Mouse (Mus musculus): Measurements from ENCODE around the gene Hfe2. TPM values are rescaled to one million over a fixed set of nuclear protein-coding genes. Genes with fewer than 3 reads are reported as not detected.

Gene Hfe2
- total RNA-seq, 2 experiments from 2014 or later, result 0.85 to 1.4 TPM

DNA sequence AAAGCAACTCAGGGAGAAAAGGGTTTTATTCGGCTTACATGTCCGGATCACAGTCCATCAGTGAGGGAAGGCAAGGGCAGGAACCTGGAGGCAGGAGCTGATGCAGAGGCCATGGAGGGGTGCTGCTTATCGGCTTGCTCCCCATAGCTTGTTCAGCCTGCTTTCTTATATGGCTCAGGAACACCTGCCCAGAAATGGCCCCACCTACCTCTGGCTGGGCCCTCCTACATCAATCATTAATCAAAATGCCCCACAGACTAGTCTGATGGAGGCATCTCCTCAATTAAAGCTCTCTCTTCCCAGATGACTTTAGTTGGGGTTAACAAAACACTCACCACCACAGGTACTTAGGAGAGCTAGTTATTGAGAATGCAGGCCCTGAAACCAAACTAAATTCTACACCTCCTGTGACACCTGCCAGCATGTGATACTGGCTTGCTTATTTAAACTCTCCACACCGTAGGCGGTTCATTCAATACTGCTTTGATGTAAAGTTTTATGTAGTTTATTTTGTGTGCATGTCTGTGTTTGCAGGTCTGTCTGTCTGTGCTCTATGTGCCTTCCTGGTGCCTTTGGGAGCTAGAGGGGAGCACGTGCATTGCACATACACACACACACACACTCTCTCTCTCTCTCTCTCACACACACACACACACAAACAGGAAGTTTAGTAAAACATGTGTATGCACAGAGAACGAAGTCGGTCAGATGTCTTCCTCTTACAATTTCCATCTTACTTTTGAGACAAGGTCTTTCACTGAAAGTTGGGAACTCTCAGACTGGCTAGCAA is 41.9 kb downstream of the Hfe2 start:
- intact Hi-C loops (cut with DNase I), result no loop called here
- no peak for DNase-seq (ENCODE audit: low spot score in 2 of 2)

GRCm38 (mm10) chr3:96568605-96569004 is 43.6 kb downstream of the Hfe2 start:
- intact Hi-C loops (cut with DNase I), result no loop called here
- no peak for DNase-seq (ENCODE audit: low spot score in 2 of 2)

DNA sequence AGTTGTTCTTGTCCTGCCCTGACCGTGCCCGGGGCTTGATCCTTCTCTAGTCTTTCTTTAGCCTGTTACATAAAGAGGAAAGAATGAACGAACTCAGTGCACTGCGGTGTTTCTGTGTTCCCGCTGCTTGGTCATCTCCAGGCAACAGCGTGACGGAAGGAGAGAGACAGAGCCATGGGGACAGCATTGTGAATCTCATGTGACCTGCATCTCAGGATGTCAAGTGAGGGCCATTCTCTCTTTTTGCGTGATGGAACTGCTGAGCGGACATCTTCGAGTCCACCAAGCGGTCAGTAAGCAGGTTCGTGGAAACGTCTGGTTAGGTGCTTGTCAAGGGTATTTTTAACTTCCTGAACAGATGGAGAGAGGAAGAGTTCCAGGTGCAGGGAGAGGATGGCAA is 44.5 kb downstream of the Hfe2 start:
- intact Hi-C loops (cut with DNase I), result no loop called here
- DNase-seq (ENCODE audit: low spot score in 2 of 2), result no peak

GRCm38 (mm10) chr3:96569966-96570605 is 45.1 kb downstream of the Hfe2 start:
- intact Hi-C loops (cut with DNase I), result no loop called here
- DNase-seq (ENCODE audit: low spot score in 2 of 2), result no peak

GRCm38 (mm10) chr3:96570643-96571042 is 45.7 kb downstream of the Hfe2 start:
- no peak for DNase-seq (ENCODE audit: low spot score in 2 of 2)
- intact Hi-C loops (cut with DNase I), result no loop called here

DNA sequence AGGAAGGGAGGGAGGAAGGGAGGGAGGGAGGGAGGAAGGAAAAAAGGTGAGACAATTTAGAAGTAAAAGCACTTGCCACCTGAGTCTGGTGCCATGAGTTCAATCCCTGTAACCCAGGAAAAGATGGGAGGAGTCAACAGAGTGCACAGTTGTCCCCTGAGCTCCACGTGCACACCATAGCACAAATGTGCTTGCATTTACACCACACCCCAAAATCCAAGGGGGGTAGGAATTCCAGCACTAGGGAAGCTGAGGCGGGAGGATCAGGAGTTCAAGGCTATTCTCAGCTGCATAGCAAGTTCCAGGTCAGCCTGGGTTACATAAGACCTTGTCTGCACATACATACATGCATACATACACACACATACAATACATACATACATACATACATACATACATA is 46.4 kb downstream of the Hfe2 start:
- intact Hi-C loops (cut with DNase I), result no loop called here
- DNase-seq (ENCODE audit: low spot score in 2 of 2), result no peak

DNA sequence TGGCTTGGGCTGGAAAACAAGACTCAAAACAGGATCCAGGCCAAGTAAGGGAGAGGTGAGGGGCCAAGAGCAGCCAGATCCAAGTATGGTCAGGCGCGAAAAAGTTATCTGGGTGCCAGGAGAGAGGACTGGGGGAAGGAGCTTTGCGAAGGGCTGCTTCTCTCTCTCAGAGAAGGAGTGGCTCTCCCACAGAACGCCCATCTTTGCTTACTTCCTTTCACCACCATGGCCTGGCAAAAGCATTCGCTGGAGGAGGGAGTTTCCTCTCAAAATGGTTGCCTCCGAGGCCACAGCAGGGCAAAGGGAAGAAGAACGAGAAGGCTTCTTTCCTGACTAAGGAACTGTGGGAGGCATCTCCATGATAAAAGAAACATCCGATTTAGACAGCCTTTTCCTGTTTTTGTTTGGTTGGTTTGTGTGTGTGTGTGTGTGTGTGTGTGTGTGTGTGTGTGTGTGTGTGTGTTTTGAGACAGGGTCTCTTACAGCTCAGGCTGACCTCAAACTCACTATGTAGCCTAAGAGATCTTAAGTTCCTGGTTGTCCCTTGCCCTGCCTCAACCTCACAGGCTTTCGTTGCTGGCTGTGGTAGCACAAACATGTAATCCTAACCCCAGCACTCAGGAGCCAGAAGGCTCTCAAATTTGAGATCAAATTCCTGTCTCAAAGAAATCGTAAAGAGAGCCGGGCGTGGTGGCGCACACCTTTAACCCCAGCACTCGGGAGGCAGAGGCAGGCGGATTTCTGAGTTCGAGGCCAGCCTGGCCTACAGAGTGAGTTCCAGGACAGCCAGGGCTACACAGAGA is 47.1 kb downstream of the Hfe2 start:
- DNase-seq (ENCODE audit: low spot score in 2 of 2), result no peak
- intact Hi-C loops (cut with DNase I), result no loop called here

DNA sequence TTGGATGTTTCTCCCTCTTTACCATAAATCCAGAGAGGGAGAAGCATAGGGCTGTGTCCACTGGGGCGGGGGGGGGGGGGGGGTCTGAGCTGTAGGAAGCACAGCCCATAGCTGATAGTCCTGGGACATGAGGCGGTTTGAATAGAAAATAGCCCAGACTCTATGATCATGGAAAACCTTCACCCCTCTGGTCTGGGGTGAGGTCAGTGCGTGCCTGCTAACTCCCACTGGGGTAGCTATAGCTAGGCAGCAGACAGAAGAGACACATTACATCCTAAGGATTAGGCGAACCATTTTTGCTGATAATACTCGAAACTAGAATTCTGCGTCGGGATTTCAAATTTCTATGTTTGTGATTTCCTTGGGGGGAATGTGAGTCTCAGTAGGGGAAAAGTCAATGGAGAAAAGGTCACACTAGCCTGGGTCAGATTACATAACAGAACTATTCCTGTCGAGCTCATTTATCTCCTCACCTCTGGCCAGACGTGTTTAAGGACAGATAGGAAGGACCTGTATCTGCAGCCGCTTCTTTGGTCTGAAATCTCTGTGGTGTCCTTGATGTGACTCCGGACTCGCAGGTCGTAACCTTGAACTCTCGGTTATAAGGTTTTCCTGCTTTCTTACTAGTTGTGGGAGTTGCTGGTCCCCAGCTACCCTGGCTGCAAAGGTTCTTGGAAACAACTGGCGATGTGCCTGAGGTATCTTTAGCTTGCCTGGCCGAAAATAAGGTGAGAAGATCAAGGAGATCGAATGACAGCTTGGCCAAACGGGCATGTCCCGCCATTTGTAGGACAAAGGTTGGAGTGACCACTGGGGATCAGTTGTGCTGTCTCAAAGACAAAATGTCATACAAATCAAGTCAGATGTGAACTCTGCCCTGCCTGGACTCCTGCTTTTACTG is 48.9 kb downstream of the Hfe2 start:
- DNase-seq (ENCODE audit: low spot score in 2 of 2), result no peak
- intact Hi-C loops (cut with DNase I), result loop anchor here (2.0 kb wide), 1 partner anchor 17 kb away; the partner anchor contains the start of gene Txnip

GRCm38 (mm10) chr3:96575272-96575984 is 50.5 kb downstream of the Hfe2 start:
- intact Hi-C loops (cut with DNase I), result loop anchor here (2.0 kb wide), 1 partner anchor 19 kb away; the partner anchor contains the start of gene Txnip
- DNase-seq (ENCODE audit: low spot score in 2 of 2), result no peak

- DNase-seq (ENCODE audit: low spot score in 2 of 2), result no peak
- intact Hi-C loops (cut with DNase I), result no loop called here
These were observed 51.2 kb downstream of the Hfe2 start for GRCm38 (mm10) chr3:96576005-96576658.

GRCm38 (mm10) chr3:96576690-96577541 is 51.9 kb downstream of the Hfe2 start, which contains the start of gene Gm16253:
TSS of gene Gm16253 (plus strand) at chr3:96576984.
- DNase-seq (ENCODE audit: low spot score in 2 of 2), result peak; percentile 90 to 99
- intact Hi-C loops (cut with DNase I), result no loop called here

DNA sequence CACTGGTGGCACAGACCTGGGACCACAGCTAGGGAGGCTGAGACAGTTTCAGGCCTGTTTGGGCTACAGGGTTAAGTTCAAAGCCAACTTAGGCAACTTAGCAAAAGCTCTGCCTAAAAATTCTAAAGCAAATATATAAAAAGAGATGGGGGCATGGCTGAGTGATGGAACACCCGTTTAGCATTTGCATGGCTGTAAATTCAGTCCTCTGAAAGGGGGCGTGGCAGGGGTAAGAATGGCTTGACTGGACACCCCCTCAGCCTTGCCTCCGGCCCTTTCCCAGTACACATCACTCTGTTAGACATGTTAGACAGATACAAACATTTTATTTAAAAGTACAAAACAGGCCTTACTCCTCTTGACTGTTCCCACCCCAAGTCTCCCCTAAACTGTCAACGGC is 52.6 kb downstream of the Hfe2 start:
- intact Hi-C loops (cut with DNase I), result no loop called here
- DNase-seq (ENCODE audit: low spot score in 2 of 2), result no peak

Other genes starting within 250 kb of the Hfe2 start
- 1 to 10 TPM; 2.3 to 2.8 TPM for gene Fcgr1, start 231.2 kb upstream of the Hfe2 start, total RNA-seq (2021)
- not detected for gene BC107364, start 72.9 kb upstream of the Hfe2 start, total RNA-seq (2021)
- 10 to 100 TPM; 18.3 to 18.5 TPM for gene Txnip, start 32.8 kb downstream of the Hfe2 start, total RNA-seq (2021)
- gene Gm16253, start 51.8 kb downstream of the Hfe2 start, total RNA-seq (2021), result not detected
- gene Polr3gl, start 69.0 kb downstream of the Hfe2 start, total RNA-seq (2021), result 10 to 100 TPM; 20.7 to 21.2 TPM
- gene Ankrd34a, start 71.5 kb downstream of the Hfe2 start, total RNA-seq (2021), result 10 to 100 TPM; 73.5 to 74.2 TPM
- gene Lix1l, start 76.0 kb downstream of the Hfe2 start, total RNA-seq (2021), result 10 to 100 TPM; 18.6 to 20.5 TPM
- 10 to 100 TPM; 34.2 to 46.3 TPM for gene Rbm8a, start 104.8 kb downstream of the Hfe2 start, total RNA-seq (2021)
- gene Pex11b, start 110.2 kb downstream of the Hfe2 start, total RNA-seq (2021), result 10 to 100 TPM; 51.6 to 53.3 TPM
- under 1 TPM; 0.28 to 0.34 TPM for gene Gm42957, start 110.3 kb downstream of the Hfe2 start, total RNA-seq (2021)
- gene Itga10, start 120.4 kb downstream of the Hfe2 start, total RNA-seq (2021), result 1 to 10 TPM; 2.3 to 3.5 TPM
- gene Ankrd35, start 145.0 kb downstream of the Hfe2 start, total RNA-seq (2021), result 1 to 10 TPM; 6.8 to 7.0 TPM
- gene Pias3, start 171.2 kb downstream of the Hfe2 start, total RNA-seq (2021), result 10 to 100 TPM; 23.4 to 24.5 TPM
- 10 to 100 TPM in 1 of 2 experiments, 1 to 10 TPM in 1; 7.6 to 10.0 TPM for gene Nudt17, start 183.4 kb downstream of the Hfe2 start, total RNA-seq (2021)
- 10 to 100 TPM; 25.0 to 27.5 TPM for gene Polr3c, start 202.5 kb downstream of the Hfe2 start, total RNA-seq (2021)
- 10 to 100 TPM; 68.8 to 70.2 TPM for gene Rnf115, start 202.5 kb downstream of the Hfe2 start, total RNA-seq (2021)

All from left cerebral cortex, postnatal 25 days (tissue).